Mouse (Mus musculus) liver, postnatal 0 days (tissue): Measurements from ENCODE around the gene Klhdc4. TPM values are rescaled to one million over a fixed set of nuclear protein-coding genes. Genes with fewer than 3 reads are reported as not detected.

Experiments
- ATAC-seq: fragments of 200-750 bp; cut with Nextera tagmentation; 2 replicates; pipeline ENCODE4 v1.8.0; 2017; ENCODE audit warnings: mild to moderate bottlenecking, moderate library complexity
- DNase-seq: peaks from one replicate; pipeline ENCODE4 v3.0.0-alpha.2; 2016
- H3K27ac ChIP-seq: fragments of 300-500 bp; sonication (generic); 2 replicates; pipeline ENCODE4 v1.5.1; 2014; ENCODE audit warnings: antibody characterized with exemption, moderate library complexity, mild to moderate bottlenecking, low read depth
- H3K27me3 ChIP-seq: fragments of 300-500 bp; sonication (generic); 2 replicates; pipeline ENCODE4 v1.6.1; 2014; ENCODE audit warnings: low read length, control low read depth, mixed read lengths; ENCODE audit not compliant: insufficient read depth
- H3K36me3 ChIP-seq: fragments of 300-500 bp; sonication (generic); replicated peaks from 2 replicates; pipeline ENCODE4 v1.6.1; 2014; ENCODE audit warnings: mild to moderate bottlenecking, control low read depth, low read length, moderate library complexity, mixed read lengths; ENCODE audit not compliant: insufficient read depth
- H3K4me1 ChIP-seq: fragments of 300-500 bp; sonication (generic); 2 replicates; pipeline ENCODE4 v1.6.1; 2014; ENCODE audit warnings: antibody characterized with exemption, mild to moderate bottlenecking, control low read depth; ENCODE audit not compliant: insufficient read depth
- H3K4me2 ChIP-seq: fragments of 300-500 bp; sonication (generic); 2 replicates; pipeline ENCODE4 v1.6.1; 2014; ENCODE audit warnings: low read depth, mild to moderate bottlenecking, low read length, moderate library complexity, mixed read lengths
- H3K4me3 ChIP-seq: fragments of 300-500 bp; sonication (generic); 2 replicates; pipeline ENCODE4 v1.5.1; 2014; ENCODE audit warnings: low read depth, low read length
- H3K9ac ChIP-seq: fragments of 300-500 bp; sonication (generic); replicated peaks from 2 replicates; pipeline ENCODE4 v1.6.1; 2014; ENCODE audit warnings: mild to moderate bottlenecking, moderate library complexity
- H3K9me3 ChIP-seq: fragments of 300-500 bp; sonication (generic); 2 replicates; pipeline ENCODE4 v1.6.1; 2016; ENCODE audit warnings: mild to moderate bottlenecking, control low read depth, low read length, mixed read lengths
- CTCF ChIP-seq: sonication (generic); IDR thresholded peaks from 2 replicates; pipeline ENCODE4 v1.5.1; 2016; ENCODE audit warnings: antibody characterized with exemption, low read depth
- EP300 ChIP-seq: IDR thresholded peaks from 2 replicates; pipeline ENCODE4 v1.6.1; 2016; ENCODE audit warnings: antibody characterized with exemption, low read depth, mild to moderate bottlenecking
- WGBS: fragments of 180-500 bp; shearing (Covaris S2); extraction: QIAGEN DNeasy Blood & Tissue Kit; methylation state at CpG from one replicate; pipeline ENCODE4 v1.1.7; 2014; ENCODE audit not compliant: insufficient replicate concordance; 5-methylcytosine and 5-hydroxymethylcytosine counted together
- polyA plus RNA-seq: library from polyadenylated mRNA; unstranded; fragments of >200 nt; fragmentation: Nextera tagmentation; extraction: Ambion mirVana; gene quantifications from 2 replicates; pipeline ENCODE4 v1.2.1, GENCODE M21; 2015

Klhdc4 gene
- polyA plus RNA-seq, 1 experiment from 2014 or later, result 8.7 TPM

- Histone ChIP-seq H3K27me3 (no peaks in the 10 kb centered on the region), H3K4me3 (no peak overlapping the region), H3K9me3 (no peaks in the 10 kb centered on the region), H3K4me1 (no peaks in the 10 kb centered on the region), H3K9ac (no peak overlapping the region), H3K27ac (no peak overlapping the region), H3K4me2 (no peak overlapping the region), H3K36me3 (no peaks in the 10 kb centered on the region)
- ATAC-seq (no peak), DNase-seq (no peak)
- 77% methylated on average over 12 of the region's 12 CpGs for WGBS
- TF ChIP-seq CTCF (no peak), EP300 (no peak)
Observed at GRCm38 (mm10) chr8:121773876-121774275, 55.5 kb downstream of the Klhdc4 start.

- ATAC-seq, result no peak
- Histone ChIP-seq H3K4me2 (no peak overlapping the region), H3K4me1 (no peaks in the 10 kb centered on the region), H3K27me3 (no peaks in the 10 kb centered on the region), H3K4me3 (no peak overlapping the region), H3K36me3 (no peaks in the 10 kb centered on the region), H3K9me3 (no peaks in the 10 kb centered on the region), H3K27ac (no peak overlapping the region), H3K9ac (no peak overlapping the region)
- WGBS, result 29% methylated on average over 19 of the region's 19 CpGs
- TF ChIP-seq EP300 (no peak), CTCF (no peak)
- DNase-seq, result no peak
Observed at GRCm38 (mm10) chr8:121770845-121771752, 58.3 kb downstream of the Klhdc4 start.

- Histone ChIP-seq H3K4me3 (no peak overlapping the region), H3K36me3 (no peaks in the 10 kb centered on the region), H3K4me1 (no peaks in the 10 kb centered on the region), H3K4me2 (no peak overlapping the region), H3K9me3 (no peaks in the 10 kb centered on the region), H3K27ac (no peak overlapping the region), H3K9ac (no peak overlapping the region), H3K27me3 (no peaks in the 10 kb centered on the region)
- WGBS, result 88% methylated on average over 2 of the region's 2 CpGs
- ATAC-seq (no peak), DNase-seq (no peak)
- TF ChIP-seq EP300 (no peak), CTCF (no peak)
Observed at GRCm38 (mm10) chr8:121769621-121770020, 59.7 kb downstream of the Klhdc4 start.

GRCm38 (mm10) chr8:121769095-121769494 is 60.3 kb downstream of the Klhdc4 start:
- no peak overlapping the region for H3K9ac ChIP-seq
- ATAC-seq, result no peak
- H3K27me3 ChIP-seq, result no peaks in the 10 kb centered on the region
- 47% methylated on average over 3 of the region's 3 CpGs for WGBS
- no peak for DNase-seq
- no peaks in the 10 kb centered on the region for H3K9me3 ChIP-seq
- no peak overlapping the region for H3K4me2 ChIP-seq
- H3K27ac ChIP-seq, result no peak overlapping the region
- no peak for TF ChIP-seq EP300
- no peaks in the 10 kb centered on the region for H3K36me3 ChIP-seq
- H3K4me3 ChIP-seq, result no peak overlapping the region
- H3K4me1 ChIP-seq, result no peaks in the 10 kb centered on the region

GRCm38 (mm10) chr8:121765594-121766138 is 63.7 kb downstream of the Klhdc4 start:
- DNase-seq, result no peak
- WGBS, result 64% methylated on average over 7 of the region's 7 CpGs

GRCm38 (mm10) chr8:121763700-121764013 is 65.7 kb downstream of the Klhdc4 start:
- Histone ChIP-seq H3K27ac (no peak overlapping the region), H3K4me2 (no peak overlapping the region), H3K4me3 (no peak overlapping the region), H3K36me3 (no peaks in the 10 kb centered on the region), H3K4me1 (no peaks in the 10 kb centered on the region), H3K9me3 (no peaks in the 10 kb centered on the region), H3K27me3 (no peaks in the 10 kb centered on the region), H3K9ac (no peak overlapping the region)
- no peak for DNase-seq
- TF ChIP-seq EP300 (no peak), CTCF (no peak)
- ATAC-seq, result no peak
- 70% methylated on average over 9 of the region's 9 CpGs for WGBS

More at GRCm38 (mm10) chr8:121765594-121766138, 63.7 kb downstream of the Klhdc4 start:
- no peak overlapping the region for H3K4me2 ChIP-seq
- no peak for ATAC-seq
- H3K9me3 ChIP-seq, result no peaks in the 10 kb centered on the region
- no peaks in the 10 kb centered on the region for H3K4me1 ChIP-seq
- H3K36me3 ChIP-seq, result no peaks in the 10 kb centered on the region
- TF ChIP-seq CTCF (no peak), EP300 (no peak)
- H3K27ac ChIP-seq, result no peak overlapping the region
- H3K4me3 ChIP-seq, result no peak overlapping the region
- no peaks in the 10 kb centered on the region for H3K27me3 ChIP-seq
- H3K9ac ChIP-seq, result no peak overlapping the region
